Mouse (Mus musculus): ENCODE data around the gene Ccdc6. TPM values are rescaled to one million over a fixed set of nuclear protein-coding genes. Genes with fewer than 3 reads are reported as not detected.

The Ccdc6 gene
- total and polyA plus RNA-seq, 2 experiments, result 8.4 to 10.7 TPM

DNA sequence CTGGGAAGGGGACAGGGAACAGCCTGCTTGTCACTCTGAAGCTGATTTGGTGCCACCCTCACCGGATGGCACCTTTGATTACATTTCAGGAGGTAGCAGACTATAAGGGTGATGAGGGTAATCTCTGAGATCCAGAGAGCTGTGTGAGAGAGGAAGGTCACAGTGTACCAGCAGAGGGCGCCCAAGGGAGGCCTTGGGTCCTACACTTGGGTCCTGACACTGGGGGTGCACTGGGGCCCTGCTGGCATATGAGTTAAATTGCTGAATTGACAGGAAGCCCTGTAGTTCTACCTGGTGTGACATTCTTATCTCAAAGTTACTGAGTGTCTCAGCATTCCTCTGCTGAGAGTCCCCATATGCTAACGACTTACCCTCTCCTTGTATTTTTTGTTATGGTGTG lies 76.4 kb downstream of the Ccdc6 start:
- no peak for TF ChIP-seq POLR2A (IDR thresholded peaks at IDR 0.05; ENCODE audit: extremely low read depth, insufficient read depth, low read length)
- peak; percentile 82 for TF ChIP-seq CTCF (IDR thresholded peaks at IDR 0.05; ENCODE audit: low read depth, low read length)
- H3K4me3 ChIP-seq (ENCODE audit: insufficient read depth, low read depth, low read length), result no peak overlapping the region
- H3K79me2 ChIP-seq (ENCODE audit: control insufficient read depth, insufficient read depth, low read length), result no peaks in the 10 kb centered on the region
- H3K27ac ChIP-seq (replicated peaks; ENCODE audit: insufficient read depth, low read depth, low read length), result no peak overlapping the region
- no peak for DNase-seq (ENCODE audit: extremely low read depth, low read depth, low spot score)
- H3K4me1 ChIP-seq (ENCODE audit: control insufficient read depth, insufficient read depth, low read length), result no peaks in the 10 kb centered on the region
- H3K9ac ChIP-seq (ENCODE audit: low read depth, low read length), result no peak overlapping the region
- WGBS, result 72% methylated on average over 3 of the region's 3 CpGs
- no peaks in the 10 kb centered on the region for H3K27me3 ChIP-seq (ENCODE audit: control insufficient read depth, insufficient read depth, low read length)
- H3K36me3 ChIP-seq (ENCODE audit: control insufficient read depth, insufficient read depth, low read length), result peaks cover 14% of the 10 kb centered on the region

- 92% methylated on average over 16 of the region's 16 CpGs for WGBS
- TF ChIP-seq CTCF (IDR thresholded peaks at IDR 0.05; ENCODE audit: low read depth, low read length), result no peak
- TF ChIP-seq POLR2A (IDR thresholded peaks at IDR 0.05; ENCODE audit: extremely low read depth, insufficient read depth, low read length), result no peak
- peaks cover 16% of the 10 kb centered on the region for H3K36me3 ChIP-seq (ENCODE audit: control insufficient read depth, insufficient read depth, low read length)
Observed at GRCm38 (mm10) chr10:70174494-70175190, 77.7 kb downstream of the Ccdc6 start.

GRCm38 (mm10) chr10:70180727-70181126 lies 83.8 kb downstream of the Ccdc6 start:
- no peak for TF ChIP-seq CTCF (IDR thresholded peaks at IDR 0.05; ENCODE audit: low read depth, low read length)
- peaks cover 7% of the 10 kb centered on the region for H3K4me1 ChIP-seq (ENCODE audit: control insufficient read depth, insufficient read depth, low read length)
- peaks cover 9% of the 10 kb centered on the region; the same call in 1 of the 2 replicates for H3K36me3 ChIP-seq (ENCODE audit: control insufficient read depth, insufficient read depth, low read length)
- H3K27ac ChIP-seq (replicated peaks; ENCODE audit: insufficient read depth, low read depth, low read length), result no peak overlapping the region
- H3K27me3 ChIP-seq (ENCODE audit: control insufficient read depth, insufficient read depth, low read length), result no peaks in the 10 kb centered on the region
- H3K79me2 ChIP-seq (ENCODE audit: control insufficient read depth, insufficient read depth, low read length), result no peaks in the 10 kb centered on the region
- no peak overlapping the region for H3K9ac ChIP-seq (ENCODE audit: low read depth, low read length)
- DNase-seq (ENCODE audit: extremely low read depth, low read depth, low spot score), result no peak
- no peak overlapping the region for H3K4me3 ChIP-seq (ENCODE audit: insufficient read depth, low read depth, low read length)
- WGBS, result 93% methylated on average over 9 of the region's 9 CpGs

More at GRCm38 (mm10) chr10:70174494-70175190, 77.7 kb downstream of the Ccdc6 start:
- no peak overlapping the region for H3K27ac ChIP-seq (replicated peaks; ENCODE audit: insufficient read depth, low read depth, low read length)
- H3K79me2 ChIP-seq (ENCODE audit: control insufficient read depth, insufficient read depth, low read length), result no peaks in the 10 kb centered on the region
- H3K27me3 ChIP-seq (ENCODE audit: control insufficient read depth, insufficient read depth, low read length), result no peaks in the 10 kb centered on the region
- no peak for DNase-seq (ENCODE audit: extremely low read depth, low read depth, low spot score)
- H3K9ac ChIP-seq (ENCODE audit: low read depth, low read length), result no peak overlapping the region
- no peaks in the 10 kb centered on the region for H3K4me1 ChIP-seq (ENCODE audit: control insufficient read depth, insufficient read depth, low read length)
- H3K4me3 ChIP-seq (ENCODE audit: insufficient read depth, low read depth, low read length), result no peak overlapping the region

GRCm38 (mm10) chr10:70181279-70181972 lies 84.5 kb downstream of the Ccdc6 start:
- Histone ChIP-seq H3K4me3 (ENCODE audit: insufficient read depth, low read depth, low read length) (peak overlapping the region; percentile 53), H3K9ac (ENCODE audit: low read depth, low read length) (peak overlapping the region; percentile 47; the same call in 1 of the 2 replicates), H3K36me3 (ENCODE audit: control insufficient read depth, insufficient read depth, low read length) (peaks cover 9% of the 10 kb centered on the region; the same call in 1 of the 2 replicates), H3K27me3 (ENCODE audit: control insufficient read depth, insufficient read depth, low read length) (no peaks in the 10 kb centered on the region), H3K27ac (replicated peaks; ENCODE audit: insufficient read depth, low read depth, low read length) (peak overlapping the region; percentile 49; the same call in 1 of the 2 replicates), H3K4me1 (ENCODE audit: control insufficient read depth, insufficient read depth, low read length) (peaks cover 7% of the 10 kb centered on the region), H3K79me2 (ENCODE audit: control insufficient read depth, insufficient read depth, low read length) (no peaks in the 10 kb centered on the region)
- peak; percentile 94 for DNase-seq (ENCODE audit: extremely low read depth, low read depth, low spot score)
- WGBS, result 26% methylated on average over 11 of the region's 11 CpGs
- TF ChIP-seq POLR2A (IDR thresholded peaks at IDR 0.05; ENCODE audit: extremely low read depth, insufficient read depth, low read length), result no peak
- TF ChIP-seq CTCF (IDR thresholded peaks at IDR 0.05; ENCODE audit: low read depth, low read length), result no peak

GRCm38 (mm10) chr10:70183210-70184080 lies 86.5 kb downstream of the Ccdc6 start:
- Histone ChIP-seq H3K27me3 (ENCODE audit: control insufficient read depth, insufficient read depth, low read length) (no peaks in the 10 kb centered on the region), H3K4me3 (ENCODE audit: insufficient read depth, low read depth, low read length) (no peak overlapping the region), H3K36me3 (ENCODE audit: control insufficient read depth, insufficient read depth, low read length) (peaks cover 11% of the 10 kb centered on the region), H3K9ac (ENCODE audit: low read depth, low read length) (no peak overlapping the region), H3K4me1 (ENCODE audit: control insufficient read depth, insufficient read depth, low read length) (peaks cover 7% of the 10 kb centered on the region), H3K27ac (replicated peaks; ENCODE audit: insufficient read depth, low read depth, low read length) (no peak overlapping the region), H3K79me2 (ENCODE audit: control insufficient read depth, insufficient read depth, low read length) (no peaks in the 10 kb centered on the region)
- DNase-seq (ENCODE audit: extremely low read depth, low read depth, low spot score), result no peak
- 81% methylated on average over 15 of the region's 15 CpGs for WGBS
- TF ChIP-seq CTCF (IDR thresholded peaks at IDR 0.05; ENCODE audit: low read depth, low read length) (no peak), POLR2A (IDR thresholded peaks at IDR 0.05; ENCODE audit: extremely low read depth, insufficient read depth, low read length) (no peak)
